Mouse (Mus musculus) fat pad, adult 2 months (tissue): ENCODE measurements around the gene Wfdc21.

Experiments used
- DNase-seq: peaks from one replicate; pipeline ENCODE4 v3.0.0-alpha.2; 2011; ENCODE audit warnings: low read depth, low spot score; ENCODE audit errors: extremely low read depth

The Wfdc21 gene

GRCm38 (mm10) chr11:83796980-83797608 is 50.4 kb downstream of the Wfdc21 start:
- no peak for DNase-seq

DNA sequence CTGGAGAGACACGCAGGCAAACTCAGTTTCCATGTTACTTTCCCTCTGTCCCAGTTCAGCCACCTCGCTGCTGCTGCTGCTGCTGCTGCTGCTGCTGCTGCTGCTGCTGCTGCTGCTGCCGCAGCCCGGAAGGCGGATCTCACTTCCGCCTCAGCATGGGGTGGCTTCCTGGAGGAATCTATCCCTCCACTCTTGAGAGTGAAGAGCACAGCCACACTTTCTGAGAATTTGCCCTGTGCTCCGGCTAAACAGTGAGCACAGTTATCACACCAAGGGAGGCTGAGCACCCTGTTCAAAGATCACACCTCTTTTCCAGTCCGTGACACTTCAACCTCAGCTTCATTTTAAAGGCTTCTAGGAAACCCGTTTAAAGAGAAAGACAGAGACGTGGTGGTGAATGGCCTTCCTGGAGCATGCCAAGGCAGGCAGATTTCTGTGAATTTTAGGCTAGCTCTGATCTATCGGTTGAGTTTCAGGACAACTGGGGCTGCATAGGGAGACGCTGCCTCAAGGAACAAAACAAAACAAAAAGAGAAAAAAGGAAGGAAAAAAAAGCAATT is 53.2 kb downstream of the Wfdc21 start:
- no peak for DNase-seq

DNA sequence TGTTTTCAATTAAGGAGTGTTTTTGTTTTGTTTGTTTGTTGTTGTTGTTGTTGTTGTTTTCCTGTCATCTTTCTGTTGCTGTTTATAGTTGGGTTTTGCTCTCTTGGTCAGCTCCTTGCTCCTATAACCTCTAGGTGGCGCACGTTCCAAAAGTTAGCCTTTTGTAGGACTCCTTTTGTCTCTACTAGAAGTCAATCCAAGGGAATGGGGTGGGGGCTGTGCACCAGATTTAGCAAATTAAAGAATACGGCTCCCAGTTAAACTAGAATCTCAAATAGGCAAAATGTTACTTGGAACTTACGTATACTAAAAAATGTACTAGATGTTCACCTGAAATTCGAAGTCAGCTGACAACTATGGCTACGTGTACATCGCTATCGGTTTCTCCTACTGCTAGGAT is 55.4 kb downstream of the Wfdc21 start:
- DNase-seq, result no peak
